Mouse (Mus musculus): ENCODE results near the gene Acta2.
A peak's percentile ranks its signal among the peaks of the same experiment; 100 is the strongest.

DNA sequence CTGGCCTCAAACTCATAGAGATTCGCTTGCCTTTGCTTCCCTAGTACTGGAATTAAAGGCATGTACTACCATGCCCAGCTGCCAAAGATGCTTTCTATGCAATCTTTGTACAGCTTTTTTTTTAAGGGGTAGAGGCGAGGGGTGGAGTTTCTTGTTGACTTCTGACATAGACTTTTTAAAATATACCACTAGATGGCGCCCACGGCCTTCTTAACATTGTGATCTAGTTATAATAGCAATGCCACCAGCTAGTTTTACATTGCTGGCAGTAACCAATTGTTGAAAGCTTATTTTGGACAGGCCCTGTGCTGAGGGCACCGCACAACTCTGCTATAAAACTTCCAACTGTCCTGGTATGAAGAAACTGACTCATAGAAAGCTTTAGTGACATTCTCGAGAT, 11.3 kb downstream of the Acta2 start:
- peak; percentile 40; the same call in 1 of the 2 replicates for TF ChIP-seq CTCF (IDR thresholded peaks at IDR 0.05; ENCODE audit: borderline replicate concordance, extremely low read depth, insufficient read depth, insufficient read length)
- TF ChIP-seq POLR2A (IDR thresholded peaks at IDR 0.05; ENCODE audit: borderline replicate concordance, extremely low read depth, insufficient read depth, insufficient read length, poor library complexity, severe bottlenecking): no peak
